Mouse (Mus musculus): ENCODE measurements around the gene Afg3l1.

GRCm38 (mm10) chr8:123514136-123514535 is 36.4 kb downstream of the Afg3l1 start:
- TF ChIP-seq CTCF (conservative IDR thresholded peaks at IDR 0.05; ENCODE audit: low read length) = no peak
- TF ChIP-seq POU5F1 (IDR thresholded peaks at IDR 0.05; ENCODE audit: borderline replicate concordance, low read length) = no peak
- TF ChIP-seq NANOG (IDR thresholded peaks at IDR 0.05; ENCODE audit: borderline replicate concordance, low read length) = no peak
